Mouse (Mus musculus) thymus, postnatal 25 days (tissue): ENCODE measurements around the gene Pdk1.
"Not testable (repeated sequence)": the region's sequence is repeated elsewhere in the genome, so short reads cannot be mapped to it uniquely, and the experiment has no call there.

Experiments
- DNase-seq: peaks from one replicate; pipeline ENCODE4 v3.0.0; 2022

Pdk1 gene

GRCm38 (mm10) chr2:71874836-71875235, 1.8 kb downstream of the Pdk1 start:
- DNase-seq: no peak

- no peak for DNase-seq
These were observed 4.8 kb downstream of the Pdk1 start for GRCm38 (mm10) chr2:71877865-71878264.

- no peak for DNase-seq
These were observed 5.4 kb downstream of the Pdk1 start for GRCm38 (mm10) chr2:71878441-71878840.

- DNase-seq: no peak
These were observed 5.9 kb downstream of the Pdk1 start for GRCm38 (mm10) chr2:71878943-71879342.

GRCm38 (mm10) chr2:71882914-71883651, 10.1 kb downstream of the Pdk1 start:
- DNase-seq: no peak

GRCm38 (mm10) chr2:71887269-71887668, 14.2 kb downstream of the Pdk1 start:
- no peak for DNase-seq

- DNase-seq: no peak
These were observed 15.4 kb downstream of the Pdk1 start for GRCm38 (mm10) chr2:71888437-71888836.

GRCm38 (mm10) chr2:71891536-71891935, 18.5 kb downstream of the Pdk1 start:
- DNase-seq: no peak

- no peak for DNase-seq
These were observed 19.8 kb downstream of the Pdk1 start for GRCm38 (mm10) chr2:71892741-71893349.

GRCm38 (mm10) chr2:71895596-71896286, 22.7 kb downstream of the Pdk1 start:
- no peak for DNase-seq

- DNase-seq: no peak
These were observed 24.4 kb downstream of the Pdk1 start for GRCm38 (mm10) chr2:71897420-71897819.

- peak; percentile 29 for DNase-seq
These were observed 25.4 kb downstream of the Pdk1 start for GRCm38 (mm10) chr2:71898335-71898856.

GRCm38 (mm10) chr2:71899886-71900285, 26.9 kb downstream of the Pdk1 start:
- DNase-seq: no peak

GRCm38 (mm10) chr2:71905154-71905553, 32.1 kb downstream of the Pdk1 start:
- no peak for DNase-seq

- DNase-seq: not testable (repeated sequence)
These were observed 33.3 kb downstream of the Pdk1 start for GRCm38 (mm10) chr2:71906356-71906755.

GRCm38 (mm10) chr2:71913911-71914310, 40.9 kb downstream of the Pdk1 start:
- DNase-seq: no peak

GRCm38 (mm10) chr2:71919227-71919647, 46.2 kb downstream of the Pdk1 start:
- DNase-seq: no peak

- DNase-seq: not testable (repeated sequence)
These were observed 51.9 kb downstream of the Pdk1 start for GRCm38 (mm10) chr2:71924931-71925330.

GRCm38 (mm10) chr2:71934046-71934445, 61.0 kb downstream of the Pdk1 start:
- no peak for DNase-seq

GRCm38 (mm10) chr2:71936711-71937110, 63.7 kb downstream of the Pdk1 start:
- DNase-seq: no peak

- DNase-seq: no peak
These were observed 64.8 kb downstream of the Pdk1 start for GRCm38 (mm10) chr2:71937649-71938308.

- DNase-seq: no peak
These were observed 65.8 kb downstream of the Pdk1 start for GRCm38 (mm10) chr2:71938716-71939393.
